Mouse (Mus musculus) bone marrow, adult 2 months (tissue): Measurements from ENCODE around the gene Stk11.

Experiments
- CTCF ChIP-seq: fragments of 200-500 bp; IDR thresholded peaks from 2 replicates; pipeline ENCODE4 v1.5.1; 2011; ENCODE audit warnings: low read length, control low read depth; ENCODE audit not compliant: control insufficient read depth, insufficient read depth
- POLR2A ChIP-seq: fragments of 200-500 bp; IDR thresholded peaks from 2 replicates; pipeline ENCODE4 v1.6.1; 2011; ENCODE audit warnings: low read depth, mild to moderate bottlenecking, control low read depth, low read length, borderline replicate concordance; ENCODE audit not compliant: control insufficient read depth

DNA sequence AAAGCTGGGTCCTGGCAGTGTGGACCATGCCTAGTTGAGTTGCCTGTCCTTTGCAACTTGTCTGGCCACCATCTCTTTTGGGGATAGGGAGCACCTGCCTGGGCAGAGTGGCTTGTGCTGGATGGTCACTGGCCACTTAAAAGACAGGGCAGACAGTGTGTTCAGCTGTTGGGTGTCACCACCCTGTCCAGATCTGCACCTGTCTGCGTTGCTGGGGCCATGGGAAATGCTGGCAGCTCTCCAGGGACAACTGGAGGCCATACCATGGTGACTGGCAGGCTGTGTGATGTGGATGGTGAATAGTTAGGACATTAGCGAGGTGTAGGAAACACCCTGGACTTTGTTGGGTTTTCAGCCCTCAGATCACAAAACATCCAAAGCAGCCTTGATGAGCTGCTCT, 4.5 kb downstream of the Stk11 start:
- TF ChIP-seq POLR2A (no peak), CTCF (no peak)
